Mouse (Mus musculus) liver, adult 2 months (tissue): ENCODE measurements at regions not wholly inside any gene's neighbourhood (a gene's known extent, or its start where the extent isn't known, plus 50 kb on each side); places are given as distances from the start of the nearest gene placed in this dataset.

Experiments
- DNase-seq: peaks from one replicate; pipeline ENCODE4 v3.0.0-alpha.2; 2011; ENCODE audit warnings: low read depth, low spot score; ENCODE audit errors: extremely low read depth
- H3K27ac ChIP-seq: fragments of 200-500 bp; replicated peaks from 2 replicates; pipeline ENCODE4 v1.5.1; 2012; ENCODE audit warnings: low read depth, mild to moderate bottlenecking, control low read depth, inconsistent platforms, low read length; ENCODE audit not compliant: insufficient read depth
- H3K27me3 ChIP-seq: fragments of 200-500 bp; 2 replicates; pipeline ENCODE4 v1.6.1; 2012; ENCODE audit warnings: mild to moderate bottlenecking, moderate library complexity, low read length, inconsistent platforms; ENCODE audit not compliant: control insufficient read depth, insufficient read depth
- H3K36me3 ChIP-seq: fragments of 200-500 bp; 2 replicates; pipeline ENCODE4 v1.6.1; 2012; ENCODE audit warnings: low read length, inconsistent platforms; ENCODE audit not compliant: control insufficient read depth, insufficient read depth
- H3K4me1 ChIP-seq: fragments of 200-500 bp; 2 replicates; pipeline ENCODE4 v1.6.1; 2011; ENCODE audit warnings: low read length; ENCODE audit not compliant: control insufficient read depth, insufficient read depth
- H3K4me3 ChIP-seq: fragments of 200-500 bp; 2 replicates; pipeline ENCODE4 v1.5.1; 2011; ENCODE audit warnings: low read depth, mild to moderate bottlenecking, control low read depth, low read length, moderate library complexity; ENCODE audit not compliant: insufficient read depth
- H3K79me2 ChIP-seq: fragments of 200-500 bp; 2 replicates; pipeline ENCODE4 v1.6.1; 2012; ENCODE audit warnings: inconsistent platforms, mild to moderate bottlenecking, low read length, moderate library complexity; ENCODE audit not compliant: control insufficient read depth, insufficient read depth
- H3K9ac ChIP-seq: fragments of 200-500 bp; 2 replicates; pipeline ENCODE4 v1.6.1; 2012; ENCODE audit warnings: low read depth, mild to moderate bottlenecking, control low read depth, inconsistent platforms, low read length
- CTCF ChIP-seq: fragments of 200-500 bp; IDR thresholded peaks from 2 replicates; pipeline ENCODE4 v1.5.1; 2011; ENCODE audit warnings: low read depth, low read length, control low read depth
- POLR2A ChIP-seq: fragments of 200-500 bp; IDR thresholded peaks from 2 replicates; pipeline ENCODE4 v1.6.1; 2011; ENCODE audit warnings: low read length, control low read depth; ENCODE audit not compliant: insufficient read depth; ENCODE audit errors: extremely low read depth
- WGBS: fragments of 180-500 bp; shearing (Covaris S2); methylation state at CpG from one replicate; pipeline ENCODE4 v1.1.7; 2018; 5-methylcytosine and 5-hydroxymethylcytosine counted together

DNA sequence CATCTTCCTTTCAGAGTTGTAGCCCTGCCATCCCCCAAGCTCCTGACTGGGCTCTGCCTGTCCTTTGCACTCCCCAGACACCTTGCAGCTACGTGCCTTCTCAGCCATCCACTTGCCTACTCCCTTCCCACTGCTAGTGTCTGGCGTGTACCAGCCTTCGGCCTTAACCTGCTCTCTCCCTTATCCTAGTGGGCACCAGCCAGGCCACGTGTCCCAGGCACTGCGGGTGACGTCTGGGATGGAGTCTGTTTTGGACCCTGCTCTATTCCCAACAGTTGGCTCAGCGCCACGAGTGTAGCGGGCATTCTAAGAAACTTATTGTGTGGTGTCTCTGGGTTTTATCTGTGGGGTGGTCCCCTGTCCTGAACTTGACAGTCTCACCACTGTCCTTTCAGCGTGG, 102.5 kb downstream of the Zfp36l2 start:
- H3K27ac ChIP-seq = peak overlapping the region; percentile 39

GRCm38 (mm10) chr17:84083307-84084263, 104.2 kb downstream of the Zfp36l2 start:
- Histone ChIP-seq H3K9ac (0 out of 2 replicates have a peak overlapping the region, but pooled peaks have one; percentile 15), H3K27ac (peak overlapping the region; percentile 68), H3K4me1 (no peaks in the 10 kb centered on the region; the same call in 1 of the 2 replicates), H3K36me3 (no peaks in the 10 kb centered on the region), H3K27me3 (no peaks in the 10 kb centered on the region), H3K79me2 (no peaks in the 10 kb centered on the region), H3K4me3 (no peak overlapping the region)
- 58% methylated on average over 16 of the region's 16 CpGs for WGBS
- TF ChIP-seq POLR2A (no peak), CTCF (0 out of 2 replicates have a peak, but pooled peaks have one; percentile 7)
- peak; percentile 88 for DNase-seq

More for the DNA sequence above, 102.5 kb downstream of the Zfp36l2 start:
- 89% methylated on average over 10 of the region's 10 CpGs for WGBS
- Histone ChIP-seq H3K79me2 (no peaks in the 10 kb centered on the region), H3K4me1 (no peaks in the 10 kb centered on the region; the same call in 1 of the 2 replicates), H3K4me3 (no peak overlapping the region), H3K9ac (no peak overlapping the region), H3K36me3 (no peaks in the 10 kb centered on the region), H3K27me3 (no peaks in the 10 kb centered on the region)
- no peak for TF ChIP-seq POLR2A
- no peak for TF ChIP-seq CTCF
- no peak for DNase-seq

GRCm38 (mm10) chr17:84082571-84082970, 105.2 kb downstream of the Zfp36l2 start:
- Histone ChIP-seq H3K79me2 (no peaks in the 10 kb centered on the region), H3K27me3 (no peaks in the 10 kb centered on the region), H3K4me1 (no peaks in the 10 kb centered on the region; the same call in 1 of the 2 replicates), H3K27ac (no peak overlapping the region; the same call in 1 of the 2 replicates), H3K36me3 (no peaks in the 10 kb centered on the region), H3K9ac (no peak overlapping the region), H3K4me3 (no peak overlapping the region)
- no peak for TF ChIP-seq POLR2A
- TF ChIP-seq CTCF = no peak
- no peak for DNase-seq
- WGBS = 95% methylated on average over 5 of the region's 5 CpGs

GRCm38 (mm10) chr17:84081751-84082352, 105.9 kb downstream of the Zfp36l2 start:
- DNase-seq = no peak

GRCm38 (mm10) chr17:84075081-84075938, 112.4 kb downstream of the Zfp36l2 start:
- H3K27ac ChIP-seq = peak overlapping the region; percentile 14; the same call in 1 of the 2 replicates
- WGBS = 80% methylated on average over 3 of the region's 3 CpGs
- TF ChIP-seq CTCF (no peak), POLR2A (no peak)
- DNase-seq = no peak
- peaks cover 2% of the 10 kb centered on the region; the same call in 1 of the 2 replicates for H3K4me1 ChIP-seq
- no peaks in the 10 kb centered on the region for H3K36me3 ChIP-seq
- H3K4me3 ChIP-seq = no peak overlapping the region
- no peak overlapping the region for H3K9ac ChIP-seq
- H3K27me3 ChIP-seq = no peaks in the 10 kb centered on the region
- H3K79me2 ChIP-seq = no peaks in the 10 kb centered on the region

More at GRCm38 (mm10) chr17:84081751-84082352, 105.9 kb downstream of the Zfp36l2 start:
- Histone ChIP-seq H3K79me2 (no peaks in the 10 kb centered on the region), H3K27ac (no peak overlapping the region; the same call in 1 of the 2 replicates), H3K4me3 (no peak overlapping the region), H3K4me1 (no peaks in the 10 kb centered on the region; the same call in 1 of the 2 replicates), H3K36me3 (no peaks in the 10 kb centered on the region), H3K9ac (no peak overlapping the region), H3K27me3 (no peaks in the 10 kb centered on the region)
- WGBS = 77% methylated on average over 8 of the region's 8 CpGs
- TF ChIP-seq POLR2A = no peak
- TF ChIP-seq CTCF = no peak
